Mouse (Mus musculus) forebrain, embryonic 16.5 days (tissue): ENCODE results near the gene Tigd3. TPM values are rescaled to one million over a fixed set of nuclear protein-coding genes. Genes with fewer than 3 reads are reported as not detected.

ENCODE experiments used
- polyA plus RNA-seq: library from polyadenylated mRNA; unstranded; fragments of >200 nt; fragmentation: Nextera tagmentation; extraction: Ambion mirVana; gene quantifications from 2 replicates; pipeline ENCODE4 v1.2.1, GENCODE M21; 2015

Gene Tigd3
- polyA plus RNA-seq, 1 experiment from 2014 or later, result 13.7 TPM

Other genes starting within 250 kb of the Tigd3 start
- 14.3 and 15.1 TPM in 2 replicates for gene Sipa1, start 230.4 kb downstream of the Tigd3 start, polyA plus RNA-seq
- 10.0 and 10.7 TPM in 2 replicates for gene Map3k11, start 205.4 kb downstream of the Tigd3 start, polyA plus RNA-seq
- 24.1 and 28.7 TPM in 2 replicates for gene Pcnx3, start 205.2 kb downstream of the Tigd3 start, polyA plus RNA-seq
- gene Kcnk7, start 189.8 kb downstream of the Tigd3 start, polyA plus RNA-seq, result 0.24 and 0.48 TPM in 2 replicates
- 12.0 and 20.0 TPM in 2 replicates for gene Ehbp1l1, start 167.8 kb downstream of the Tigd3 start, polyA plus RNA-seq
- gene Fam89b, start 164.5 kb downstream of the Tigd3 start, polyA plus RNA-seq, result 170 and 177 TPM in 2 replicates
- gene Ltbp3, start 153.2 kb downstream of the Tigd3 start, polyA plus RNA-seq, result 11.4 and 11.6 TPM in 2 replicates
- gene Scyl1, start 122.7 kb downstream of the Tigd3 start, polyA plus RNA-seq, result 66.2 and 79.4 TPM in 2 replicates
- 20.9 and 21.5 TPM in 2 replicates for gene Frmd8, start 18.9 kb downstream of the Tigd3 start, polyA plus RNA-seq
- 1.5 and 2.0 TPM in 2 replicates for gene Slc25a45, start 16.3 kb downstream of the Tigd3 start, polyA plus RNA-seq
- gene Dpf2, start 18.9 kb upstream of the Tigd3 start, polyA plus RNA-seq, result 124 and 126 TPM in 2 replicates
- gene Cdc42ep2, start 30.7 kb upstream of the Tigd3 start, polyA plus RNA-seq, result 11.1 and 12.4 TPM in 2 replicates
- gene Pola2, start 70.1 kb upstream of the Tigd3 start, polyA plus RNA-seq, result 31.9 and 34.2 TPM in 2 replicates
- gene Slc22a20, start 92.0 kb upstream of the Tigd3 start, polyA plus RNA-seq, result not detected in 2 replicates
- gene Capn1, start 121.7 kb upstream of the Tigd3 start, polyA plus RNA-seq, result 1.3 and 2.2 TPM in 2 replicates
- 22.6 and 30.3 TPM in 2 replicates for gene Syvn1, start 152.4 kb upstream of the Tigd3 start, polyA plus RNA-seq
- 65.0 and 74.0 TPM in 2 replicates for gene Mrpl49, start 163.6 kb upstream of the Tigd3 start, polyA plus RNA-seq
- gene Fau, start 163.7 kb upstream of the Tigd3 start, polyA plus RNA-seq, result 493 and 512 TPM in 2 replicates
- 30.1 and 31.0 TPM in 2 replicates for gene Znhit2, start 167.0 kb upstream of the Tigd3 start, polyA plus RNA-seq
- gene Tm7sf2, start 174.2 kb upstream of the Tigd3 start, polyA plus RNA-seq, result 34.0 and 41.3 TPM in 2 replicates
- gene Vps51, start 183.1 kb upstream of the Tigd3 start, polyA plus RNA-seq, result 85.9 and 88.5 TPM in 2 replicates
- not detected in 2 replicates for gene Tmem262, start 185.9 kb upstream of the Tigd3 start, polyA plus RNA-seq
- 2.1 and 3.1 TPM in 2 replicates for gene Gm28374, start 188.1 kb upstream of the Tigd3 start, polyA plus RNA-seq
- gene Zfpl1, start 190.8 kb upstream of the Tigd3 start, polyA plus RNA-seq, result 83.3 and 85.7 TPM in 2 replicates
- gene Cdca5, start 190.8 kb upstream of the Tigd3 start, polyA plus RNA-seq, result 16.5 and 16.7 TPM in 2 replicates
- not detected in 2 replicates for gene AC131692.1, start 200.3 kb upstream of the Tigd3 start, polyA plus RNA-seq
- gene Naaladl1, start 211.6 kb upstream of the Tigd3 start, polyA plus RNA-seq, result 0.35 and 0.58 TPM in 2 replicates
- 46.4 and 50.5 TPM in 2 replicates for gene Sac3d1, start 224.5 kb upstream of the Tigd3 start, polyA plus RNA-seq
- 40.3 and 50.1 TPM in 2 replicates for gene Snx15, start 234.2 kb upstream of the Tigd3 start, polyA plus RNA-seq
- not detected in 2 replicates for gene Batf2, start 246.8 kb upstream of the Tigd3 start, polyA plus RNA-seq
- 69.9 and 92.6 TPM in 2 replicates for gene Arl2, start 247.4 kb upstream of the Tigd3 start, polyA plus RNA-seq